Mouse (Mus musculus) heart, postnatal 36 days (tissue): Measurements from ENCODE around the gene Dppa5a. TPM values are rescaled to one million over a fixed set of nuclear protein-coding genes. Genes with fewer than 3 reads are reported as not detected.

Experiments
- DNase-seq, 2 experiments: peaks; one replicate each; pipeline ENCODE4 v3.0.0; 2021 to 2022
- intact Hi-C: fragments of 180-260 bp; cut with DNase I; formaldehyde crosslinking; loops from one replicate; pipeline ENCODE4 v1.15.1; 2025
- total RNA-seq, 2 experiments: library from RNA; stranded (reverse); gene quantifications; 2 replicates each; pipeline ENCODE4 v1.2.3; 2021

The Dppa5a gene
- total RNA-seq, 2 experiments from 2014 or later, result not detected

- intact Hi-C loops, result no loop called here
- no peak for DNase-seq
Observed at GRCm38 (mm10) chr9:78319499-78319898, 48.5 kb downstream of the Dppa5a start.

Other genes with a start within 250 kb of the Dppa5a start
- gene Gsta4, start 185.4 kb downstream of the Dppa5a start, total RNA-seq, result 10 to 100 TPM; 88.6 to 98.7 TPM
- gene Gsta1, start 137.5 kb downstream of the Dppa5a start, total RNA-seq, result 1 to 10 TPM in 1 of 2 experiments, not detected in 1; 1.1 TPM
- gene Gm3776, start 111.0 kb downstream of the Dppa5a start, total RNA-seq, result 1 to 10 TPM; 1.0 to 1.2 TPM
- gene Gm10639, start 78.3 kb downstream of the Dppa5a start, total RNA-seq, result not detected
- gene Omt2a, start 53.4 kb downstream of the Dppa5a start, total RNA-seq, result not detected
- not detected for gene Omt2b, start 40.6 kb downstream of the Dppa5a start, total RNA-seq
- under 1 TPM in 1 of 2 experiments, not detected in 1; 0.46 TPM for gene Gsta2, start 12.4 kb downstream of the Dppa5a start, total RNA-seq
- not detected for gene Ooep, start 10.5 kb upstream of the Dppa5a start, total RNA-seq
- gene Ddx43, start 27.6 kb upstream of the Dppa5a start, total RNA-seq, result not detected
- under 1 TPM; 0.54 to 0.56 TPM for gene Cgas, start 75.1 kb upstream of the Dppa5a start, total RNA-seq
- gene Mto1, start 80.0 kb upstream of the Dppa5a start, total RNA-seq, result 10 to 100 TPM; 24.3 to 25.2 TPM
- gene Gm17324, start 80.6 kb upstream of the Dppa5a start, total RNA-seq, result not detected
- gene Eef1a1, start 121.0 kb upstream of the Dppa5a start, total RNA-seq, result 1,000 to 10,000 TPM; 1,083 to 1,160 TPM
- gene Slc17a5, start 219.9 kb upstream of the Dppa5a start, total RNA-seq, result 1 to 10 TPM; 6.5 to 6.9 TPM
- 1 to 10 TPM; 1.6 to 1.9 TPM for gene Cd109, start 247.4 kb upstream of the Dppa5a start, total RNA-seq